Mouse (Mus musculus): ENCODE results near the gene Slc39a11. TPM values are rescaled to one million over a fixed set of nuclear protein-coding genes. Genes with fewer than 3 reads are reported as not detected.

Slc39a11 gene
- polyA plus RNA-seq, 1 experiment: 32.4 TPM

- 87% methylated on average over 10 of the region's 10 CpGs for WGBS
- H3K36me3 ChIP-seq (ENCODE audit: control insufficient read depth, insufficient read depth, low read length): no peaks in the 10 kb centered on the region
- no peaks in the 10 kb centered on the region for H3K4me1 ChIP-seq (ENCODE audit: control insufficient read depth, insufficient read depth, insufficient read length, low read length)
- no peak overlapping the region for H3K4me3 ChIP-seq (ENCODE audit: low read depth, low read length)
- no peak overlapping the region for H3K27ac ChIP-seq (ENCODE audit: insufficient read depth, low read depth, low read length)
- TF ChIP-seq CTCF (IDR thresholded peaks at IDR 0.05; ENCODE audit: extremely low read depth, insufficient read length, insufficient replicate concordance, low read depth, low read length) (no peak), POLR2A (IDR thresholded peaks at IDR 0.05; ENCODE audit: low read depth, low read length) (no peak)
- H3K27me3 ChIP-seq (ENCODE audit: control insufficient read depth, insufficient read depth, low read length): no peaks in the 10 kb centered on the region
Observed at GRCm38 (mm10) chr11:113552539-113552938, 97.3 kb downstream of the Slc39a11 start.

- Histone ChIP-seq H3K27ac (ENCODE audit: insufficient read depth, low read depth, low read length) (no peak overlapping the region), H3K4me3 (ENCODE audit: low read depth, low read length) (no peak overlapping the region), H3K4me1 (ENCODE audit: control insufficient read depth, insufficient read depth, insufficient read length, low read length) (no peaks in the 10 kb centered on the region), H3K36me3 (ENCODE audit: control insufficient read depth, insufficient read depth, low read length) (0 out of 2 replicates have a peak, but pooled peaks cover 2% of the 10 kb centered on the region), H3K27me3 (ENCODE audit: control insufficient read depth, insufficient read depth, low read length) (no peaks in the 10 kb centered on the region)
- WGBS: 87% methylated on average over 11 of the region's 11 CpGs
- TF ChIP-seq POLR2A (IDR thresholded peaks at IDR 0.05; ENCODE audit: low read depth, low read length): no peak
- no peak for TF ChIP-seq CTCF (IDR thresholded peaks at IDR 0.05; ENCODE audit: extremely low read depth, insufficient read length, insufficient replicate concordance, low read depth, low read length)
Observed at GRCm38 (mm10) chr11:113546217-113546877, 103.5 kb downstream of the Slc39a11 start.

GRCm38 (mm10) chr11:113544017-113544640 is 105.8 kb downstream of the Slc39a11 start:
- 86% methylated on average over 11 of the region's 11 CpGs for WGBS

GRCm38 (mm10) chr11:113541073-113541472 is 108.8 kb downstream of the Slc39a11 start:
- H3K36me3 ChIP-seq (ENCODE audit: control insufficient read depth, insufficient read depth, low read length): 0 out of 2 replicates have a peak, but pooled peaks cover 2% of the 10 kb centered on the region
- no peaks in the 10 kb centered on the region for H3K27me3 ChIP-seq (ENCODE audit: control insufficient read depth, insufficient read depth, low read length)
- no peak overlapping the region for H3K27ac ChIP-seq (ENCODE audit: insufficient read depth, low read depth, low read length)
- 99% methylated on average over 8 of the region's 8 CpGs for WGBS
- H3K4me1 ChIP-seq (ENCODE audit: control insufficient read depth, insufficient read depth, insufficient read length, low read length): no peaks in the 10 kb centered on the region
- H3K4me3 ChIP-seq (ENCODE audit: low read depth, low read length): no peak overlapping the region
- TF ChIP-seq POLR2A (IDR thresholded peaks at IDR 0.05; ENCODE audit: low read depth, low read length): no peak
- no peak for TF ChIP-seq CTCF (IDR thresholded peaks at IDR 0.05; ENCODE audit: extremely low read depth, insufficient read length, insufficient replicate concordance, low read depth, low read length)

More at GRCm38 (mm10) chr11:113544017-113544640, 105.8 kb downstream of the Slc39a11 start:
- Histone ChIP-seq H3K4me1 (ENCODE audit: control insufficient read depth, insufficient read depth, insufficient read length, low read length) (no peaks in the 10 kb centered on the region), H3K27me3 (ENCODE audit: control insufficient read depth, insufficient read depth, low read length) (no peaks in the 10 kb centered on the region), H3K4me3 (ENCODE audit: low read depth, low read length) (no peak overlapping the region), H3K27ac (ENCODE audit: insufficient read depth, low read depth, low read length) (no peak overlapping the region), H3K36me3 (ENCODE audit: control insufficient read depth, insufficient read depth, low read length) (0 out of 2 replicates have a peak, but pooled peaks cover 2% of the 10 kb centered on the region)
- TF ChIP-seq POLR2A (IDR thresholded peaks at IDR 0.05; ENCODE audit: low read depth, low read length): no peak
- no peak for TF ChIP-seq CTCF (IDR thresholded peaks at IDR 0.05; ENCODE audit: extremely low read depth, insufficient read length, insufficient replicate concordance, low read depth, low read length)

- H3K27me3 ChIP-seq (ENCODE audit: control insufficient read depth, insufficient read depth, low read length): no peaks in the 10 kb centered on the region
- H3K4me3 ChIP-seq (ENCODE audit: low read depth, low read length): no peak overlapping the region
- TF ChIP-seq CTCF (IDR thresholded peaks at IDR 0.05; ENCODE audit: extremely low read depth, insufficient read length, insufficient replicate concordance, low read depth, low read length) (no peak), POLR2A (IDR thresholded peaks at IDR 0.05; ENCODE audit: low read depth, low read length) (no peak)
- no peaks in the 10 kb centered on the region for H3K4me1 ChIP-seq (ENCODE audit: control insufficient read depth, insufficient read depth, insufficient read length, low read length)
- WGBS: 75% methylated on average over 15 of the region's 15 CpGs
- H3K27ac ChIP-seq (ENCODE audit: insufficient read depth, low read depth, low read length): no peak overlapping the region
- H3K36me3 ChIP-seq (ENCODE audit: control insufficient read depth, insufficient read depth, low read length): 0 out of 2 replicates have a peak, but pooled peaks cover 2% of the 10 kb centered on the region
Observed at GRCm38 (mm10) chr11:113539502-113540209, 110.2 kb downstream of the Slc39a11 start.

GRCm38 (mm10) chr11:113539079-113539478 is 110.8 kb downstream of the Slc39a11 start:
- Histone ChIP-seq H3K4me3 (ENCODE audit: low read depth, low read length) (no peak overlapping the region), H3K27ac (ENCODE audit: insufficient read depth, low read depth, low read length) (no peak overlapping the region), H3K36me3 (ENCODE audit: control insufficient read depth, insufficient read depth, low read length) (no peaks in the 10 kb centered on the region), H3K27me3 (ENCODE audit: control insufficient read depth, insufficient read depth, low read length) (no peaks in the 10 kb centered on the region), H3K4me1 (ENCODE audit: control insufficient read depth, insufficient read depth, insufficient read length, low read length) (no peaks in the 10 kb centered on the region)
- TF ChIP-seq CTCF (IDR thresholded peaks at IDR 0.05; ENCODE audit: extremely low read depth, insufficient read length, insufficient replicate concordance, low read depth, low read length) (no peak), POLR2A (IDR thresholded peaks at IDR 0.05; ENCODE audit: low read depth, low read length) (no peak)
- 86% methylated on average over 6 of the region's 6 CpGs for WGBS

All from small intestine, adult 2 months (tissue).